Mouse (Mus musculus): ENCODE measurements around the gene Mpzl1. TPM values are rescaled to one million over a fixed set of nuclear protein-coding genes. Genes with fewer than 3 reads are reported as not detected.

Gene Mpzl1
- total and polyA plus RNA-seq, 3 experiments, result 15.1 to 19.7 (median 18.3) TPM

DNA sequence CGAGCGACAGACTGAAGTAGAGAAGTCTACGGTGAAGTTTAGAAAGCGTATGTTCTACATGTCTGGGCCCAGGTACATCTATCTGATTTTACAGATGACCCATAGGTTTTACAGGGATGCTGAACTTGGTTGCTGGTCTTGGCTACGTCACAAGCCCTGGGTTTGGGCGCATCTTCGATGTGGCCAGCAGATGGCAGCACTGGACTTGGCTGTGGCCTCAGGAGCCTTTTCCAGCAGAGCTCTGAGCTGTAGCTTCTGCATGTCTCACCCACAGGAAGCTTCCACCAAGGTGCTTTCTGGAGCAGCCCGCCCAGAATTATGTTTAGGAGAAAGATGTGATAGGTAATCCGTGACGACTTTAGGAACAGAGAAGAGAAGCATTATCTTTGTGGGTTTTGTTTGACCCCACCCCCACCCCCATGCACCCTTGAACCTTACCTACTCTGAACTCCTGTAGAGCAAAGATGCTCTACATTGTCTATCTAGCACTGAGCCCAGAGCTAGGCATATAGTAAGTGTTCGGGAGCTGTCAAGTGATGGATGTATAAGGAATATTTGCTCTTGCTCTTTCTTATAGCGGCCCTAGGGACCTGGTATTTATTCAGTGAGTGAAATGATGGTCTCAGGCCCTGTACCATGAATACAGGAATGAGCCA, 50.7 kb downstream of the Mpzl1 start:
- Histone ChIP-seq H3K9ac (ENCODE audit: low read depth, low read length) (no peak overlapping the region), H3K4me3 (no peak overlapping the region), H3K4me1 (ENCODE audit: control insufficient read depth, insufficient read depth, low read length) (peaks cover 2% of the 10 kb centered on the region), H3K36me3 (ENCODE audit: control insufficient read depth, insufficient read depth, low read length) (no peaks in the 10 kb centered on the region), H3K27me3 (ENCODE audit: control insufficient read depth, insufficient read depth, low read length) (no peaks in the 10 kb centered on the region), H3K79me2 (replicated peaks; ENCODE audit: control insufficient read depth, insufficient read depth, low read length) (no peaks in the 10 kb centered on the region), H3K27ac (no peak overlapping the region)
- intact Hi-C loops (cut with DNase I), result loop anchor here (1.0 to 5.0 kb wide), 4 partner anchors 57 to 179 kb away; partner anchors contain the start of gene Creg1
- TF ChIP-seq POLR2A (IDR thresholded peaks at IDR 0.05; ENCODE audit: insufficient read depth, low read depth, low read length) (no peak), EP300 (IDR thresholded peaks at IDR 0.05; ENCODE audit: insufficient read depth, low read depth, low read length) (peak; percentile 98), CTCF (IDR thresholded peaks at IDR 0.05) (peak; percentile 98)
- DNase-seq, result peak; percentile 88 to 90
- 23% methylated on average over 12 of the region's 12 CpGs for WGBS

DNA sequence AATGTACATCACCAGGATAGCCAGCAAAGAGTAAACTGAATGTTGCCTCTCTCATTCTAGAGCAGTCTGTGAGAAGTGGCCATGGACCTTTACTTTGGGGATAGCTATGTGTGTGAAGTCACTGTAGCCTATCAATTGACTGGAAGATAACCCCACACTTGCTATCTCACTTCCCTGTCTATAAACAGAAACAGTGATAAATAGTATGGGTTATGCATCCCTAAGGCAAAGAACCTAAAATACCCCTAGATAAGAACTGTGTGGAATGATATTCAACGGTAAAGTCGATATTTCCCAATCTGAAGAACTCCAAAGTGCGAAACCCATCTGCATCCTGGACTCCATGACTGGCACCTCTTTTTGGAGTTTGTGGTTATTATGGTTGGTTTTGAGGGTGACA, 53.1 kb downstream of the Mpzl1 start:
- no peaks in the 10 kb centered on the region for H3K36me3 ChIP-seq (ENCODE audit: control insufficient read depth, insufficient read depth, low read length)
- peaks cover 2% of the 10 kb centered on the region for H3K4me1 ChIP-seq (ENCODE audit: control insufficient read depth, insufficient read depth, low read length)
- intact Hi-C loops (cut with DNase I), result loop anchor here (5.0 kb wide), 1 partner anchor 181 kb away; the partner anchor contains the start of gene Creg1
- H3K27me3 ChIP-seq (ENCODE audit: control insufficient read depth, insufficient read depth, low read length), result no peaks in the 10 kb centered on the region
- H3K4me3 ChIP-seq, result no peak overlapping the region
- no peak for DNase-seq
- no peak overlapping the region for H3K9ac ChIP-seq (ENCODE audit: low read depth, low read length)
- no peak for TF ChIP-seq POLR2A (IDR thresholded peaks at IDR 0.05; ENCODE audit: insufficient read depth, low read depth, low read length)
- TF ChIP-seq CTCF (IDR thresholded peaks at IDR 0.05), result no peak
- TF ChIP-seq EP300 (IDR thresholded peaks at IDR 0.05; ENCODE audit: insufficient read depth, low read depth, low read length), result no peak
- no peak overlapping the region for H3K27ac ChIP-seq
- 59% methylated on average over 3 of the region's 3 CpGs for WGBS
- no peaks in the 10 kb centered on the region for H3K79me2 ChIP-seq (replicated peaks; ENCODE audit: control insufficient read depth, insufficient read depth, low read length)

GRCm38 (mm10) chr1:165579332-165579731, 55.0 kb downstream of the Mpzl1 start:
- H3K4me3 ChIP-seq, result no peak overlapping the region
- 59% methylated on average over 5 of the region's 5 CpGs for WGBS
- no peaks in the 10 kb centered on the region for H3K4me1 ChIP-seq (ENCODE audit: control insufficient read depth, insufficient read depth, low read length)
- DNase-seq, result no peak
- H3K36me3 ChIP-seq (ENCODE audit: control insufficient read depth, insufficient read depth, low read length), result no peaks in the 10 kb centered on the region
- intact Hi-C loops (cut with DNase I), result loop anchor here (10.0 kb wide), 1 partner anchor 185 kb away; no protein-coding TSS in a partner anchor
- H3K27me3 ChIP-seq (ENCODE audit: control insufficient read depth, insufficient read depth, low read length), result no peaks in the 10 kb centered on the region
- H3K79me2 ChIP-seq (replicated peaks; ENCODE audit: control insufficient read depth, insufficient read depth, low read length), result no peaks in the 10 kb centered on the region
- H3K27ac ChIP-seq, result no peak overlapping the region
- H3K9ac ChIP-seq (ENCODE audit: low read depth, low read length), result no peak overlapping the region
- TF ChIP-seq CTCF (IDR thresholded peaks at IDR 0.05), result peak; percentile 78
- no peak for TF ChIP-seq POLR2A (IDR thresholded peaks at IDR 0.05; ENCODE audit: insufficient read depth, low read depth, low read length)

DNA sequence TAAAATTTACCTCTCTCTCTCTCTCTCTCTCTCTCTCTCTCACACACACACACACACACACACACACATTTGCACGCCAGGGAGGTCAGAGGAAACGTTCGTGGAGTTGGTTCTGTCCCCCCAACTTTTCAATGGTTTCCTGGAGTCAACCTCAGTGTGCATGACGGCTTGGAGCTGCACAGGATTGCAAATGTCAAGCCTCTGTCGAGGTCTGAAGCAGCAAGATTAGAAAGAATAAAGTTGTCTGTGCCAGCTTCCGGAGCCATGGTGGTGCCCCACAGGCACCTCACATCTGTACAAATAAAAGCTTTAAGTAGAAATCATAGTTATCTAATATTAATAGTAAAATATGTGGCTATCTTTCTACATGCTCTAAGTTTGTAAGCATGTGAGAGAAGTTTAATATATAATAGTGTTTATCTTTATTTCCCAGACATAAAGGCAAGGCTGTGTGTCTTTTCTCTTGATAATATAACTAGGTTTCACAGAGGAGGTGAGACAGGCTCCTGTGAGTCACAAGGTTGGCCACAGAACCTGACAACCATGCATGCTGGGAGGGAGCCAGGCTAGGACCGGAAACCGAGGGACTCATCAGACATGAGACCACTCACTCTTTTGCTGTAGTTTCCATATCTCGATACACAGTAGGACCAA, 57.8 kb downstream of the Mpzl1 start:
- no peak overlapping the region for H3K4me3 ChIP-seq

GRCm38 (mm10) chr1:165576005-165576404, 58.3 kb downstream of the Mpzl1 start:
- 80% methylated on average over 4 of the region's 4 CpGs for WGBS
- no peak overlapping the region for H3K9ac ChIP-seq (ENCODE audit: low read depth, low read length)
- no peak overlapping the region for H3K4me3 ChIP-seq
- DNase-seq, result no peak
- H3K36me3 ChIP-seq (ENCODE audit: control insufficient read depth, insufficient read depth, low read length), result no peaks in the 10 kb centered on the region
- H3K27me3 ChIP-seq (ENCODE audit: control insufficient read depth, insufficient read depth, low read length), result no peaks in the 10 kb centered on the region
- intact Hi-C loops (cut with DNase I), result loop anchor here (10.0 kb wide), 1 partner anchor 181 kb away; no protein-coding TSS in a partner anchor
- H3K79me2 ChIP-seq (replicated peaks; ENCODE audit: control insufficient read depth, insufficient read depth, low read length), result no peaks in the 10 kb centered on the region
- H3K4me1 ChIP-seq (ENCODE audit: control insufficient read depth, insufficient read depth, low read length), result no peaks in the 10 kb centered on the region
- H3K27ac ChIP-seq, result no peak overlapping the region
- TF ChIP-seq EP300 (IDR thresholded peaks at IDR 0.05; ENCODE audit: insufficient read depth, low read depth, low read length), result no peak
- no peak for TF ChIP-seq POLR2A (IDR thresholded peaks at IDR 0.05; ENCODE audit: insufficient read depth, low read depth, low read length)
- TF ChIP-seq CTCF (IDR thresholded peaks at IDR 0.05), result no peak

More for the DNA sequence above, 57.8 kb downstream of the Mpzl1 start:
- 54% methylated on average over 9 of the region's 9 CpGs for WGBS
- no peak overlapping the region for H3K9ac ChIP-seq (ENCODE audit: low read depth, low read length)
- intact Hi-C loops (cut with DNase I), result loop anchor here (10.0 kb wide), 1 partner anchor 182 kb away; no protein-coding TSS in a partner anchor
- no peak for DNase-seq
- H3K27me3 ChIP-seq (ENCODE audit: control insufficient read depth, insufficient read depth, low read length), result no peaks in the 10 kb centered on the region
- H3K79me2 ChIP-seq (replicated peaks; ENCODE audit: control insufficient read depth, insufficient read depth, low read length), result no peaks in the 10 kb centered on the region
- TF ChIP-seq EP300 (IDR thresholded peaks at IDR 0.05; ENCODE audit: insufficient read depth, low read depth, low read length) (no peak), CTCF (IDR thresholded peaks at IDR 0.05) (no peak), POLR2A (IDR thresholded peaks at IDR 0.05; ENCODE audit: insufficient read depth, low read depth, low read length) (no peak)
- no peaks in the 10 kb centered on the region for H3K36me3 ChIP-seq (ENCODE audit: control insufficient read depth, insufficient read depth, low read length)
- H3K27ac ChIP-seq, result no peak overlapping the region
- no peaks in the 10 kb centered on the region for H3K4me1 ChIP-seq (ENCODE audit: control insufficient read depth, insufficient read depth, low read length)

- H3K4me3 ChIP-seq, result no peak overlapping the region
- no peak overlapping the region for H3K27ac ChIP-seq
- intact Hi-C loops (cut with DNase I), result no loop called here
- DNase-seq, result no peak
- H3K9ac ChIP-seq (ENCODE audit: low read depth, low read length), result no peak overlapping the region
- 72% methylated on average over 7 of the region's 7 CpGs for WGBS
- H3K27me3 ChIP-seq (ENCODE audit: control insufficient read depth, insufficient read depth, low read length), result no peaks in the 10 kb centered on the region
- no peaks in the 10 kb centered on the region for H3K79me2 ChIP-seq (replicated peaks; ENCODE audit: control insufficient read depth, insufficient read depth, low read length)
- H3K36me3 ChIP-seq (ENCODE audit: control insufficient read depth, insufficient read depth, low read length), result no peaks in the 10 kb centered on the region
- TF ChIP-seq CTCF (IDR thresholded peaks at IDR 0.05), result no peak
- no peak for TF ChIP-seq POLR2A (IDR thresholded peaks at IDR 0.05; ENCODE audit: insufficient read depth, low read depth, low read length)
- no peak for TF ChIP-seq EP300 (IDR thresholded peaks at IDR 0.05; ENCODE audit: insufficient read depth, low read depth, low read length)
- no peaks in the 10 kb centered on the region for H3K4me1 ChIP-seq (ENCODE audit: control insufficient read depth, insufficient read depth, low read length)
Observed at GRCm38 (mm10) chr1:165567466-165567865, 66.9 kb downstream of the Mpzl1 start.

Measured in heart, adult 2 months (tissue).